Mouse (Mus musculus) CH12F3 (cell line): ENCODE data around the gene Crocc.

Experiments
- in situ Hi-C: fragments of 300-500 bp; cut with MboI; formaldehyde crosslinking; loops from 2 replicates; pipeline ENCODE4 v1.14.3; 2020; ENCODE audit warnings: low sequenced_read_pairs

Crocc gene

GRCm38 (mm10) chr4:141020811-141021613, 39.3 kb downstream of the Crocc start:
- in situ Hi-C loops = no loop called here

GRCm38 (mm10) chr4:141020220-141020619, 40.1 kb downstream of the Crocc start:
- in situ Hi-C loops = no loop called here

- in situ Hi-C loops = no loop called here
These were observed 42.5 kb downstream of the Crocc start for GRCm38 (mm10) chr4:141017657-141018436.

GRCm38 (mm10) chr4:141016311-141016710, 44.0 kb downstream of the Crocc start:
- in situ Hi-C loops = no loop called here

- in situ Hi-C loops = no loop called here
These were observed 45.0 kb downstream of the Crocc start for GRCm38 (mm10) chr4:141015356-141015755.

- in situ Hi-C loops = no loop called here
These were observed 45.5 kb downstream of the Crocc start for GRCm38 (mm10) chr4:141014856-141015255.

- in situ Hi-C loops = no loop called here
These were observed 46.2 kb downstream of the Crocc start for GRCm38 (mm10) chr4:141014114-141014513.

GRCm38 (mm10) chr4:141012558-141012957, 47.8 kb downstream of the Crocc start:
- in situ Hi-C loops = no loop called here

GRCm38 (mm10) chr4:141011556-141012328, 48.6 kb downstream of the Crocc start:
- in situ Hi-C loops = no loop called here

GRCm38 (mm10) chr4:141010941-141011429, 49.4 kb downstream of the Crocc start:
- in situ Hi-C loops = no loop called here

- in situ Hi-C loops = no loop called here
These were observed 49.8 kb downstream of the Crocc start for GRCm38 (mm10) chr4:141010526-141010925.

- in situ Hi-C loops = no loop called here
These were observed 50.2 kb downstream of the Crocc start, which contains the start of gene Mfap2 for GRCm38 (mm10) chr4:141010118-141010517. Mfap2 (plus strand) TSS chr4:141010418.

GRCm38 (mm10) chr4:141008028-141008427, 52.3 kb downstream of the Crocc start:
- in situ Hi-C loops = no loop called here

GRCm38 (mm10) chr4:141005983-141006382, 54.4 kb downstream of the Crocc start:
- in situ Hi-C loops = no loop called here

GRCm38 (mm10) chr4:140996812-140997211, 63.5 kb downstream of the Crocc start:
- in situ Hi-C loops = no loop called here

GRCm38 (mm10) chr4:140995811-140996210, 64.5 kb downstream of the Crocc start:
- in situ Hi-C loops = no loop called here

GRCm38 (mm10) chr4:140993846-140994245, 66.5 kb downstream of the Crocc start:
- in situ Hi-C loops = no loop called here

GRCm38 (mm10) chr4:140992215-140992614, 68.1 kb downstream of the Crocc start:
- in situ Hi-C loops = no loop called here

- in situ Hi-C loops = no loop called here
These were observed 70.9 kb downstream of the Crocc start for GRCm38 (mm10) chr4:140989447-140989846.

GRCm38 (mm10) chr4:140988706-140989290, 71.6 kb downstream of the Crocc start:
- in situ Hi-C loops = no loop called here

GRCm38 (mm10) chr4:140987476-140987875, 72.9 kb downstream of the Crocc start:
- in situ Hi-C loops = no loop called here
